Mouse (Mus musculus) bone marrow, adult 2 months (tissue): ENCODE measurements around the gene Olfr1359.

Source experiments
- CTCF ChIP-seq: fragments of 200-500 bp; IDR thresholded peaks from 2 replicates; pipeline ENCODE4 v1.5.1; 2011; ENCODE audit warnings: low read length, control low read depth; ENCODE audit not compliant: control insufficient read depth, insufficient read depth
- POLR2A ChIP-seq: fragments of 200-500 bp; IDR thresholded peaks from 2 replicates; pipeline ENCODE4 v1.6.1; 2011; ENCODE audit warnings: low read depth, mild to moderate bottlenecking, control low read depth, low read length, borderline replicate concordance; ENCODE audit not compliant: control insufficient read depth

- TF ChIP-seq CTCF = no peak
- TF ChIP-seq POLR2A = no peak
These were observed at the start of gene Olfr1359 for GRCm38 (mm10) chr13:21697811-21698210.
